Mouse (Mus musculus): ENCODE measurements at regions not wholly inside any gene's neighbourhood (a gene's known extent, or its start where the extent isn't known, plus 50 kb on each side); places are given as distances from the start of the nearest gene placed in this dataset.

DNA sequence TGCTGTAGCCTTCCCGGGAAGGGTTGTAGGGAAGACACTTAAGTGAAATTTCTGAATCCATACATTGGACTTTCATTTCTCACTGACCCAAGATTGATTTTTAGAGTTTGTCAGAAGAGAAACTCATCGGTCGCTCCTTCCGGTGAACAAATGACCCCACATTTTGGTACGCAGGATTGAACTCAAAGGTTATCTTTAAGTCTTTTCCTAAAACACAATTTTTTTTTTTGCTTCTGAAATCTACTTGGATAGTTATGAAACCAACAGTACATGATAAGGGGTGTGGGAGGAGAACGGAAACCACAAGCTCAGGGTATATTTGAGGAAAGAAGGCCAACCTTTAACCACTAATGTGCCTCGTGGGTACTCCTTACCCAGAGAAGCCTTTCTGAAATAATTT, 324.3 kb upstream of the Nr2f2 start:
- 91% methylated on average over 7 of the region's 7 CpGs for WGBS

DNA sequence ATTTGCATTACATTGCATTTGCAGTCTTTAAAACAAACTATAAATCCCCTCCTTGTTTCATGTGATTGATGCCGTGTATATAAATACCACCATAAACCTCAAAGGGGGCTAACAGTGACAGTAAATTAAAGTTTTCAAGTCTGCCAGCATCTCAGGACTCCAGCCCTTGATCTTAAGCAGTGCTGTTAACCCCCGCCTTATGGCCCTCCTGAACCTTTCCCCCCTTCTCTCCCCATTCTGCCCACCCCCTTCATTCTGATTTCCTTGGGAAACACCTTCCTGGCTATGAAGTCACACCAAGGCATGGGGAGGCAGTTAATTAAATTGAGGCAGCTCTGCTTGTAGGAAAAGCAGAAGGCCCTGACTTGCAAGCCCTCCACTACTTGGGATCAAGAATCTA, 302.5 kb upstream of the Nr2f2 start:
- Histone ChIP-seq H3K9ac (ENCODE audit: low read depth, low read length) (no peak overlapping the region), H3K4me3 (ENCODE audit: low read length) (no peak overlapping the region), H3K4me1 (ENCODE audit: control insufficient read depth, insufficient read depth, low read length) (no peaks in the 10 kb centered on the region), H3K36me3 (ENCODE audit: control insufficient read depth, insufficient read depth, low read length) (no peaks in the 10 kb centered on the region), H3K27me3 (ENCODE audit: control insufficient read depth, insufficient read depth, low read length) (no peaks in the 10 kb centered on the region), H3K9me3 (ENCODE audit: control insufficient read depth, low read length) (no peaks in the 10 kb centered on the region), H3K27ac (ENCODE audit: low read depth, low read length) (no peak overlapping the region), H3K4me2 (replicated peaks; ENCODE audit: low read depth, low read length) (no peak overlapping the region)
- ATAC-seq (ENCODE audit: low FRiP score, low TSS enrichment) = peak; percentile 90
- WGBS = 11% methylated on average over 2 of the region's 2 CpGs

More for the DNA sequence above, 324.3 kb upstream of the Nr2f2 start:
- H3K9me3 ChIP-seq (ENCODE audit: control insufficient read depth, low read length) = no peaks in the 10 kb centered on the region
- no peak overlapping the region for H3K27ac ChIP-seq (ENCODE audit: low read depth, low read length)
- H3K9ac ChIP-seq (ENCODE audit: low read depth, low read length) = no peak overlapping the region
- no peaks in the 10 kb centered on the region for H3K27me3 ChIP-seq (ENCODE audit: control insufficient read depth, insufficient read depth, low read length)
- H3K4me1 ChIP-seq (ENCODE audit: control insufficient read depth, insufficient read depth, low read length) = no peaks in the 10 kb centered on the region
- ATAC-seq (ENCODE audit: low FRiP score, low TSS enrichment) = no peak
- no peak overlapping the region for H3K4me2 ChIP-seq (replicated peaks; ENCODE audit: low read depth, low read length)
- no peak overlapping the region for H3K4me3 ChIP-seq (ENCODE audit: low read length)
- no peaks in the 10 kb centered on the region for H3K36me3 ChIP-seq (ENCODE audit: control insufficient read depth, insufficient read depth, low read length)

DNA sequence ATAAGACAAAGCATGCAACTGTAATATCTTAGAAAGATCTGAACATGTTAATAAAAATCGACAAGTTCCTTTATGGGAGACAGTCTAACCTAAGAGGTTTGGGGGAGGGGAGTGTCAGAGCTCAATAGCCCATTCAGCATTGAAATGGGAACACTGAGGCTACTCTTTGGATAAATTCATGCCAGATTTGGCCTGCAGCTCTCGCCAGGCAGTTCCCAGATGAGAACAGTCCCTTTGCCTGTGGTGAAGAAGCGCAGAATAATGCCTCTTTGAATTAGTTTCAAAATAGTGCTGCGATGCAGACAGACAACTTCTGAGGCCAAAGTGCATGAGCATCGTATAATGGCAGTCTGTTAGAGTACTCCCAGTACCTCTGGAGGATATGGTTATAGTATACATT, 293.6 kb upstream of the Nr2f2 start:
- ATAC-seq (ENCODE audit: low FRiP score, low TSS enrichment) = no peak

DNA sequence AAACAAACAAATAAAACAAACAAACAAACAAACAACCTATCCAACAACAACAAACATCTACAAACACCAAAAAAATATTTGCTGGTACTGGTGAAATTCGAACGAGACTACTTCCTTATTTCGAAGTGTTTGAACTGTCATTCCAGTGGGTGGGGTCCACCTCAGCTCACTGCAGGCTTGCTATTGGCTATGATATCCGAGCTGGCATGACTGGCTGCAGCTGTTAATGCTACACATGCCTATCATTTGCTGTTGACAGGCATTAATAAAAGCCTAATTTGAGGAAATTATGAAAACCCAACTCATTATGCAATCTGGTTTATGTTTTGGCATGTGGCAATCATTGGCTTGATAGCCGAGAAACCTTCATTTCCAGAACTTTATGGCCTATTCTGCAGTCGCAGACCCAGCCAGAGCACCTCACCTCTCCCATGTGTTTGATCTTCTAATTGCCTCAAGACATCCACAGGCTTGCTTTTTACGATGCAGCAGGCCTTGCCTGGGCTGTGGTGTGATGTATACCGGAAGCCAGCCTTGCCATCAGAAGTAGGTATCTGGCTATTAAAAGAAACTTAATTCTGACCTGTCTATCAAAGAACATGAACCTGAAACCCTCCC, 283.3 kb upstream of the Nr2f2 start:
- no peaks in the 10 kb centered on the region for H3K9me3 ChIP-seq (ENCODE audit: control insufficient read depth, low read length)
- WGBS = 37% methylated on average over 8 of the region's 8 CpGs
- H3K9ac ChIP-seq (ENCODE audit: low read depth, low read length) = no peak overlapping the region
- no peak overlapping the region for H3K4me3 ChIP-seq (ENCODE audit: low read length)
- no peak for ATAC-seq (ENCODE audit: low FRiP score, low TSS enrichment)
- H3K27ac ChIP-seq (ENCODE audit: low read depth, low read length) = no peak overlapping the region
- no peaks in the 10 kb centered on the region for H3K36me3 ChIP-seq (ENCODE audit: control insufficient read depth, insufficient read depth, low read length)
- H3K4me2 ChIP-seq (replicated peaks; ENCODE audit: low read depth, low read length) = no peak overlapping the region
- 0 out of 2 replicates have a peak, but pooled peaks cover under 1% of the 10 kb centered on the region for H3K4me1 ChIP-seq (ENCODE audit: control insufficient read depth, insufficient read depth, low read length)
- H3K27me3 ChIP-seq (ENCODE audit: control insufficient read depth, insufficient read depth, low read length) = no peaks in the 10 kb centered on the region

More for the DNA sequence above, 293.6 kb upstream of the Nr2f2 start:
- 87% methylated on average over 5 of the region's 5 CpGs for WGBS
- H3K36me3 ChIP-seq (ENCODE audit: control insufficient read depth, insufficient read depth, low read length) = no peaks in the 10 kb centered on the region
- H3K27me3 ChIP-seq (ENCODE audit: control insufficient read depth, insufficient read depth, low read length) = no peaks in the 10 kb centered on the region
- H3K9ac ChIP-seq (ENCODE audit: low read depth, low read length) = no peak overlapping the region
- no peak overlapping the region for H3K27ac ChIP-seq (ENCODE audit: low read depth, low read length)
- H3K4me2 ChIP-seq (replicated peaks; ENCODE audit: low read depth, low read length) = no peak overlapping the region
- H3K4me1 ChIP-seq (ENCODE audit: control insufficient read depth, insufficient read depth, low read length) = no peaks in the 10 kb centered on the region
- H3K4me3 ChIP-seq (ENCODE audit: low read length) = no peak overlapping the region
- peaks cover 2% of the 10 kb centered on the region; the same call in 1 of the 2 replicates for H3K9me3 ChIP-seq (ENCODE audit: control insufficient read depth, low read length)

DNA sequence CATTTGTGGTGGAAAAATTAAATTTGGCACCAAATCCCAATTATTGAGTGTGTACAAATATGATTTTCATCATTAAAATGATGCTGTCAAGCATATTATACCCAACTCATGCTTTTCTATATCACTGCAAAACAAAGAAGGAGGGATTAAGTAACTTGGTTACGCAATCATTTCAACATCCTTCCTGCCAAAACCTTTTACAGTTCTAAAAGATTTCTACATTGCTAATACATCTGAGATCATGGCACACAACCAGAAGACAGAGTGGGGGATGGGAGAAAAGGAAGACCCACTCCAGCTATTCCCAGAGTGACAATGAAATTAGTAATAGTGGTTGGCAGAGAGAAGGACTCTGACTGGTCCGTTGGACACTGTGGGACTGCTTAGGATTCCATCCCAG, 280.3 kb upstream of the Nr2f2 start:
- Histone ChIP-seq H3K4me3 (ENCODE audit: low read length) (no peak overlapping the region), H3K4me2 (replicated peaks; ENCODE audit: low read depth, low read length) (no peak overlapping the region), H3K9me3 (ENCODE audit: control insufficient read depth, low read length) (no peaks in the 10 kb centered on the region), H3K27me3 (ENCODE audit: control insufficient read depth, insufficient read depth, low read length) (no peaks in the 10 kb centered on the region), H3K27ac (ENCODE audit: low read depth, low read length) (no peak overlapping the region), H3K4me1 (ENCODE audit: control insufficient read depth, insufficient read depth, low read length) (peaks cover 10% of the 10 kb centered on the region), H3K36me3 (ENCODE audit: control insufficient read depth, insufficient read depth, low read length) (no peaks in the 10 kb centered on the region), H3K9ac (ENCODE audit: low read depth, low read length) (no peak overlapping the region)
- ATAC-seq (ENCODE audit: low FRiP score, low TSS enrichment) = no peak
- 84% methylated on average over 2 of the region's 2 CpGs for WGBS

DNA sequence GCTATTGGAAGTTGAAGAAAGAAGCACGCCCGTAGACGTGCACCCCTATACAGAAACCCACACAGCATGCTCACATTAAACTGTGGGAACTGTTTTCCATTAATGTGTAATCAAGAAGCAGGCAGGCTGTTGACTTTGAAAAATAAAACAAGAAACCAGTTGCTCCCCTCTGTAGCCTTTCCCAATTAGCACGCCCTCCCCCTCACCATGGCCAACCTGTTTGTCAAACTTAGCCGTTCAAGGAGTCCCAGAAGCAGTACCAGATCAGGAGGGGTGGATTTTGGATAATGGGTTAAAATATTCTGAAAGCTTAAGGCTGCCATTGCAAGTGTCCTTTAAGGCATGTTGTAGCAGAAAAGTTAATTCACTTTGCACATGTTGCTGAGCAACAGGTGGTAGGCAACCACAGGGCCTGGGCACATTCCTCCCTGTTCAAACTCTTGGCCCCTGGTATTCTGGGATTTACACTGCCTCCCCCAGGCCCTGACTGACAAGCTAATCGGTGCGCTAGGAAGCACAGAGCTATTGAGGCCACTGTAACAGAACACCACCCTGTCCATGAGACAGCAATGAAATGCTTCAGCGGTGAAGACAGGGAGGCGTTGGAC, 277.3 kb upstream of the Nr2f2 start:
- Histone ChIP-seq H3K4me2 (replicated peaks; ENCODE audit: low read depth, low read length) (no peak overlapping the region), H3K27me3 (ENCODE audit: control insufficient read depth, insufficient read depth, low read length) (no peaks in the 10 kb centered on the region), H3K9ac (ENCODE audit: low read depth, low read length) (no peak overlapping the region), H3K4me3 (ENCODE audit: low read length) (no peak overlapping the region), H3K4me1 (ENCODE audit: control insufficient read depth, insufficient read depth, low read length) (peaks cover 13% of the 10 kb centered on the region), H3K27ac (ENCODE audit: low read depth, low read length) (peak overlapping the region; percentile 56; the same call in 1 of the 2 replicates), H3K36me3 (ENCODE audit: control insufficient read depth, insufficient read depth, low read length) (no peaks in the 10 kb centered on the region), H3K9me3 (ENCODE audit: control insufficient read depth, low read length) (no peaks in the 10 kb centered on the region)
- ATAC-seq (ENCODE audit: low FRiP score, low TSS enrichment) = peak; percentile 96
- 24% methylated on average over 9 of the region's 9 CpGs for WGBS

DNA sequence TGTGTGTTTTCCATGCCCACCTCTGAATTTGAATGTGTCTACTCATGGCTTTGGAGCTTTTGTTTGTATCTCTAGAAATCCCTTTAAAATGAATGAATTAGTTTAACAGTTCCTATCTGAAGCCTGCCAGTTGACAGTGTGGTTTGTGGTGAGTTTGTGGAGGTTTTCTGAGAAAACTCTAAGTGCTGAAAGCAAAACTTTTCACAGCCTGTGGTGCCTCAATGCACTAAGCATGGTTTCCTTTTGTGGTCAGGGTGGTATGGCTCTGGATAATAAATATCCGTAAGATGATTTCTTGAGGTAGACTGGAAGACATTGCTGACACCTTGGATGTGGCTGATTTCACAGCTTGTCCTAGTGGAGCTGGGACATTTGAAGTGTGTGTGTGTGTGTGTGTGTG, 276.5 kb upstream of the Nr2f2 start:
- H3K36me3 ChIP-seq (ENCODE audit: control insufficient read depth, insufficient read depth, low read length) = no peaks in the 10 kb centered on the region
- 87% methylated on average over 1 of the region's 1 CpGs for WGBS
- no peak overlapping the region for H3K4me3 ChIP-seq (ENCODE audit: low read length)
- no peak for ATAC-seq (ENCODE audit: low FRiP score, low TSS enrichment)
- no peaks in the 10 kb centered on the region for H3K27me3 ChIP-seq (ENCODE audit: control insufficient read depth, insufficient read depth, low read length)
- H3K9ac ChIP-seq (ENCODE audit: low read depth, low read length) = no peak overlapping the region
- peaks cover 13% of the 10 kb centered on the region for H3K4me1 ChIP-seq (ENCODE audit: control insufficient read depth, insufficient read depth, low read length)
- H3K9me3 ChIP-seq (ENCODE audit: control insufficient read depth, low read length) = no peaks in the 10 kb centered on the region
- peak overlapping the region; percentile 56; the same call in 1 of the 2 replicates for H3K27ac ChIP-seq (ENCODE audit: low read depth, low read length)
- no peak overlapping the region for H3K4me2 ChIP-seq (replicated peaks; ENCODE audit: low read depth, low read length)

DNA sequence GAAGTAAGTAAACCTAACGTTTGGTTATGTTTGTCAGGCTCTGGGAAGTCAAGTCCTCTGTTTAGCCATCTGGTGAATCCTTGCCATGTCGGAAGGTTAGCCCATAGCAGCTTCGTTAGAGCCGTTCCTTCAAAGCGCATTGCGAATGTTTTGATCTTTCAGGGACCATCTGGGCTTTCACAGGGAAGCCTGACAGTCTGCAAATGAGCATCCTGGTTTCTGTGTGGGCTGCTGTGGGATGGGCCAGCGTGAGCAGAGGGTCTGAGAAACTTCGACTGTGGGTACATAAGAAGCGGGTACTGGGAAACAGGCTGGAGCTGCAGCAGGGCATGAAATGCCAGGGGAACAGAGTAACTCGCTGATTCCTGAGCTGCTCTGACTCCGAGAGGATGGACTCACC, 274.7 kb upstream of the Nr2f2 start:
- no peak overlapping the region for H3K9ac ChIP-seq (ENCODE audit: low read depth, low read length)
- H3K27ac ChIP-seq (ENCODE audit: low read depth, low read length) = no peak overlapping the region
- peaks cover 13% of the 10 kb centered on the region for H3K4me1 ChIP-seq (ENCODE audit: control insufficient read depth, insufficient read depth, low read length)
- H3K36me3 ChIP-seq (ENCODE audit: control insufficient read depth, insufficient read depth, low read length) = no peaks in the 10 kb centered on the region
- WGBS = 35% methylated on average over 11 of the region's 11 CpGs
- H3K27me3 ChIP-seq (ENCODE audit: control insufficient read depth, insufficient read depth, low read length) = no peaks in the 10 kb centered on the region
- ATAC-seq (ENCODE audit: low FRiP score, low TSS enrichment) = no peak
- no peak overlapping the region for H3K4me3 ChIP-seq (ENCODE audit: low read length)
- no peaks in the 10 kb centered on the region for H3K9me3 ChIP-seq (ENCODE audit: control insufficient read depth, low read length)
- H3K4me2 ChIP-seq (replicated peaks; ENCODE audit: low read depth, low read length) = no peak overlapping the region

DNA sequence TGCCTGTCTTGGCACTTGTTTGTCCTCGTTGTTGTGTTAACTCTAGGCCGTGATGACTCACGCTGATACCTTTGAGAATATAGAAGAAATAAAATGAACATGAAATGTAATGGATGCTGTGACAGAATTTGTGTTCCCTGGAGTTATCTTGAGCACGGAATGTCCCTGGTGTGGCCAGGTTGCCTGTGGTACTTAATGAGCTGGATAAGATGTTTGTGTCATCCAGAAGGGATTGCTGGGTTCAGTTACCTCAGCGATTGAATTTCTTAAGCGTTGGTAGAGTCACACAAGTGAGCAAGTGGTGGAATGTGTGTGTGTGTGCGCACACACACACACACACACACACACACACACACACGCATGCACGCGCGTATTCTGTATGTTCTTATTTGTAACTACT, 274.0 kb upstream of the Nr2f2 start:
- H3K27me3 ChIP-seq (ENCODE audit: control insufficient read depth, insufficient read depth, low read length) = no peaks in the 10 kb centered on the region
- whole genome bisulfite sequencing = 60% methylated on average over 11 of the region's 11 CpGs
- H3K4me3 ChIP-seq (ENCODE audit: low read length) = no peak overlapping the region
- H3K27ac ChIP-seq (ENCODE audit: low read depth, low read length) = no peak overlapping the region
- no peaks in the 10 kb centered on the region for H3K9me3 ChIP-seq (ENCODE audit: control insufficient read depth, low read length)
- no peaks in the 10 kb centered on the region for H3K36me3 ChIP-seq (ENCODE audit: control insufficient read depth, insufficient read depth, low read length)
- no peak overlapping the region for H3K9ac ChIP-seq (ENCODE audit: low read depth, low read length)
- H3K4me1 ChIP-seq (ENCODE audit: control insufficient read depth, insufficient read depth, low read length) = peaks cover 13% of the 10 kb centered on the region
- H3K4me2 ChIP-seq (replicated peaks; ENCODE audit: low read depth, low read length) = no peak overlapping the region
- no peak for ATAC-seq (ENCODE audit: low FRiP score, low TSS enrichment)
